Mouse (Mus musculus) stomach, postnatal 0 days (tissue): Measurements from ENCODE around the gene Olfr1499.

Experiments
- CTCF ChIP-seq: IDR thresholded peaks from 2 replicates; pipeline ENCODE4 v1.5.1; 2016; ENCODE audit warnings: antibody characterized with exemption, low read depth, mild to moderate bottlenecking, moderate library complexity
- EP300 ChIP-seq: optimal IDR thresholded peaks from 2 replicates; pipeline ENCODE3; 2016; ENCODE audit warnings: antibody characterized with exemption

- TF ChIP-seq CTCF, result no peak
- no peak for TF ChIP-seq EP300
Observed at GRCm38 (mm10) chr19:13777578-13777977, 41.7 kb downstream of the Olfr1499 start, which contains the start of gene Olfr1496.
